Mouse (Mus musculus): ENCODE results near the gene Kcnh1. TPM values are rescaled to one million over a fixed set of nuclear protein-coding genes. Genes with fewer than 3 reads are reported as not detected.

The Kcnh1 gene
- total and polyA plus RNA-seq, 3 experiments = not detected

DNA sequence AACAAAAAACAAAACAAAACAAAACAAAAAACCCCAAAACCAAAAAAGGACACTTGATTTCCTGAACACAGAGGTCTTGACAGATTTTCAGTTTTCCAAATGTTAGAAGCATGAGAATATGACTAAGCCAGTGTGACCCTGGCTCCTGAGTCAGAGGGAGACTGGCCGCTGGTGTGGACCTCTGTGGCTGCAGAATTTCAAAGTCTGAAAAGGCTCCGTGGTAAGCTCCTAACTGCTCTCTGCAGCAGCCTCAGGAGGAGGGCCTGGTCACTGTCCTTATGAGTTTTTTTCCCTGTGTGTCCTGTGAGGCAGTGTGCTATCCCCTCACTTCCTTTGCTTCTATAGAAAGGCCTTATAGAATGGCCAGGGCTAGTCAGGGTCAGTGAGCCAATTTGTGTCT lies 29.6 kb downstream of the Kcnh1 start:
- peaks cover 2 to 10% of the 10 kb centered on the region in 2 experiments; a peak in 2 of 4 replicates for H3K4me1 ChIP-seq (ENCODE audit: control insufficient read depth in 1 of 2, insufficient read depth in 2 of 2)
- H3K79me2 ChIP-seq (replicated peaks; ENCODE audit: control insufficient read depth, extremely low read depth, insufficient read depth, poor library complexity, severe bottlenecking) = no peaks in the 10 kb centered on the region
- no peak overlapping the region for H3K27ac ChIP-seq (ENCODE audit: insufficient read depth, low read depth)
- TF ChIP-seq JUND (conservative IDR thresholded peaks at IDR 0.05; ENCODE audit: low read depth, low read length) (no peak), EP300 (IDR thresholded peaks at IDR 0.05; ENCODE audit: low read length) (no peak), E2F4 (IDR thresholded peaks at IDR 0.05; ENCODE audit: insufficient replicate concordance, low read depth, low read length) (no peak), SMC3 (IDR thresholded peaks at IDR 0.05; ENCODE audit: low read depth, low read length) (no peak), RAD21 (IDR thresholded peaks at IDR 0.05; ENCODE audit: low read depth, low read length) (no peak), POLR2AphosphoS2 (IDR thresholded peaks at IDR 0.05; ENCODE audit: low read depth, low read length) (no peak), MEF2A (IDR thresholded peaks at IDR 0.05; ENCODE audit: borderline replicate concordance, low read depth, low read length) (no peak), ELF1 (IDR thresholded peaks at IDR 0.05; ENCODE audit: low read depth, low read length) (no peak), POLR2A (IDR thresholded peaks at IDR 0.05; ENCODE audit: low read depth, low read length) (no peak), TCF12 (IDR thresholded peaks at IDR 0.05; ENCODE audit: low read depth, low read length) (no peak), GABPA (IDR thresholded peaks at IDR 0.05; ENCODE audit: insufficient replicate concordance, low read depth, low read length) (no peak), NRF1 (IDR thresholded peaks at IDR 0.05; ENCODE audit: low read depth, low read length) (no peak), ZNF384 (IDR thresholded peaks at IDR 0.05; ENCODE audit: low read depth, low read length) (no peak), CHD1 (IDR thresholded peaks at IDR 0.05; ENCODE audit: low read depth, low read length) (no peak), MAZ (IDR thresholded peaks at IDR 0.05; ENCODE audit: low read depth, low read length) (no peak), HCFC1 (IDR thresholded peaks at IDR 0.05; ENCODE audit: low read depth, low read length) (no peak), CHD2 (IDR thresholded peaks at IDR 0.05; ENCODE audit: low read length) (no peak), MAFK (IDR thresholded peaks at IDR 0.05; ENCODE audit: insufficient replicate concordance, low read length) (no peak)
- in situ Hi-C loops (cut with MboI; ENCODE audit: low pct_ligation_motif_present, low pct_unique_long_range_greater_than_20kb, low sequenced_read_pairs) (no loop called here), dilution Hi-C loops (cut with MboI; ENCODE audit: extremely low pct_ligation_motif_present, extremely low pct_unique_long_range_greater_than_20kb, low sequenced_read_pairs) (no loop called here)
- no peaks in the 10 kb centered on the region for H3K36me3 ChIP-seq (replicated peaks in 1 of 2; ENCODE audit: control insufficient read depth in 1 of 2, insufficient read depth in 1 of 2, low read length in 1 of 2)
- H3K4me3 ChIP-seq (replicated peaks in 1 of 3; ENCODE audit: low read depth in 2 of 3, low read length in 2 of 3, poor library complexity in 1 of 3) = no peak overlapping the region
- DNase-seq (ENCODE audit: extremely low read depth) = no peak
- H3K27me3 ChIP-seq (replicated peaks) = peaks cover 2% of the 10 kb centered on the region
- H3K9me3 ChIP-seq (replicated peaks; ENCODE audit: low read length) = peaks cover 2% of the 10 kb centered on the region
- H3K9ac ChIP-seq (ENCODE audit: insufficient read depth, low read depth) = no peak overlapping the region
- no peak overlapping the region for H3K4me2 ChIP-seq (ENCODE audit: insufficient read depth, low read depth, poor library complexity, severe bottlenecking)

DNA sequence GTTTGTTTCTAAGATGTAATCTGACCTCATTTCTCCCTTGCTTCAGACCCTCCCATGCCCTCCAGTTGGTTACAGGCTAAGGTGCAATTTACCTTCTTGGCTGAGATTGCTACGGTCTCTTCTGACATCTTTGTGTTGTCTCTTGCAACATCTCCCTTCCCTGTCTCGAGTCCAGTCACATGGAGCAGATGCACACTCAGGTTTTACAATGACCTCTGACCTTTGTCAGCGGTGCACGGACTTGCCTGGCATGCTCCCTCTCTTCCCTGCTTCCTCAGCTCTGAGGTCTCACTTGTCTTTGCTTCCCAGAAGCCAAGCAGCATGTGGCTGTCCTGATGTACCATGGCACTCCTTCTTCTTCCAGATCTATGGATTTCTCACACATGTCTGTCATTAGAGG lies 33.6 kb downstream of the Kcnh1 start:
- Histone ChIP-seq H3K27me3 (replicated peaks) (peaks cover 6% of the 10 kb centered on the region), H3K79me2 (replicated peaks; ENCODE audit: control insufficient read depth, extremely low read depth, insufficient read depth, poor library complexity, severe bottlenecking) (no peaks in the 10 kb centered on the region), H3K9me3 (replicated peaks; ENCODE audit: low read length) (peaks cover 12% of the 10 kb centered on the region), H3K4me1 (ENCODE audit: control insufficient read depth in 1 of 2, insufficient read depth in 2 of 2) (peaks cover 0 to 10% of the 10 kb centered on the region in 2 experiments; a peak in 2 of 4 replicates), H3K27ac (ENCODE audit: insufficient read depth, low read depth) (no peak overlapping the region), H3K9ac (ENCODE audit: insufficient read depth, low read depth) (no peak overlapping the region), H3K4me2 (ENCODE audit: insufficient read depth, low read depth, poor library complexity, severe bottlenecking) (no peak overlapping the region), H3K36me3 (replicated peaks in 1 of 2; ENCODE audit: control insufficient read depth in 1 of 2, insufficient read depth in 1 of 2, low read length in 1 of 2) (no peaks in the 10 kb centered on the region), H3K4me3 (replicated peaks in 1 of 3; ENCODE audit: low read depth in 2 of 3, low read length in 2 of 3, poor library complexity in 1 of 3) (no peak overlapping the region)
- TF ChIP-seq PAX5 (IDR thresholded peaks at IDR 0.05; ENCODE audit: low read length) = no peak
- TF ChIP-seq USF2 (conservative IDR thresholded peaks at IDR 0.05; ENCODE audit: low read depth, low read length) = no peak
- in situ Hi-C loops (cut with MboI; ENCODE audit: low pct_ligation_motif_present, low pct_unique_long_range_greater_than_20kb, low sequenced_read_pairs) (no loop called here), dilution Hi-C loops (cut with MboI; ENCODE audit: extremely low pct_ligation_motif_present, extremely low pct_unique_long_range_greater_than_20kb, low sequenced_read_pairs) (no loop called here)
- DNase-seq (ENCODE audit: extremely low read depth) = no peak

All from CH12.LX (cell line).